Comparison of ENCODE assay signal across 11 mouse cellular contexts in genomic region chr6:126534531-126535207, GRCm38 (mm10). TPM values are rescaled to one million over a fixed set of nuclear protein-coding genes. Genes with fewer than 3 reads are reported as not detected.
DNase-seq lines count a peak whose midpoint lies in the region; ATAC-seq and TF ChIP-seq lines count a peak whose summit lies in the region.
"Had no signal": no experiment of that assay in that cellular context is flagged by ENCODE, and none has a peak within 500 bp of the region (broad histone marks: within the 10 kb centered on the region; RNA-seq: fewer than 3 reads in every experiment).

No protein-coding gene starts in this region.

- no peak overlapping the region for H3K9ac ChIP-seq in liver, adult 2 months (ENCODE audit: low read depth, low read length)
- H3K9ac ChIP-seq in forebrain, embryonic 14.5 days (ENCODE audit: low read length), result no peak overlapping the region
- peak overlapping the region; percentile 50 for H3K9ac ChIP-seq in limb, embryonic 11.5 days (ENCODE audit: low read length)
- peak overlapping the region; percentile 45 for H3K9ac ChIP-seq in stomach, embryonic 14.5 days (replicated peaks; ENCODE audit: low read depth, low read length)

- H3K4me1 ChIP-seq in liver, adult 2 months (ENCODE audit: control insufficient read depth, insufficient read depth, low read length), result no peaks in the 10 kb centered on the region
- no peaks in the 10 kb centered on the region for H3K4me1 ChIP-seq in forebrain, embryonic 14.5 days (ENCODE audit: control insufficient read depth, insufficient read depth, low read length)
- peaks cover 15% of the 10 kb centered on the region for H3K4me1 ChIP-seq in limb, embryonic 11.5 days (ENCODE audit: control insufficient read depth, insufficient read depth, low read length)
- peaks cover 12% of the 10 kb centered on the region for H3K4me1 ChIP-seq in stomach, embryonic 14.5 days (ENCODE audit: control insufficient read depth, insufficient read depth, low read length)

- peak overlapping the region; percentile 1; the same call in 1 of the 2 replicates for H3K4me3 ChIP-seq in liver, adult 2 months (ENCODE audit: insufficient read depth, low read depth, low read length)
- H3K4me3 ChIP-seq in forebrain, embryonic 14.5 days (ENCODE audit: low read depth, low read length), result 0 out of 2 replicates have a peak overlapping the region, but pooled peaks have one; percentile 8
- H3K4me3 ChIP-seq in limb, embryonic 11.5 days (ENCODE audit: low read depth, low read length), result peak overlapping the region; percentile 26
- H3K4me3 ChIP-seq in stomach, embryonic 14.5 days (ENCODE audit: low read depth, low read length), result peak overlapping the region; percentile 15
- H3K4me3 ChIP-seq: myocyte had no signal

- TF ChIP-seq POLR2A in liver, adult 2 months (IDR thresholded peaks at IDR 0.05; ENCODE audit: extremely low read depth, insufficient read depth, low read length), result no peak

- ATAC-seq in forebrain, embryonic 14.5 days, result peak; percentile 32; the same call in 1 of the 2 replicates
- no peak for ATAC-seq in limb, embryonic 11.5 days (ENCODE audit: insufficient number of reproducible peaks, low FRiP score, low TSS enrichment, low read depth)
- peak; percentile 7; the same call in 1 of the 2 replicates for ATAC-seq in stomach, embryonic 14.5 days (ENCODE audit: insufficient number of reproducible peaks, insufficient read depth, low FRiP score, low read depth)
- ATAC-seq: inflammation-experienced regulatory T-cells, adult 6 months had no signal

- WGBS in liver, adult 2 months, result 13% methylated on average over 31 of the region's 31 CpGs
- whole genome bisulfite sequencing in forebrain, embryonic 14.5 days, result 13% methylated on average over 31 of the region's 31 CpGs
- WGBS in limb, embryonic 11.5 days, result 14% methylated on average over 31 of the region's 31 CpGs
- 15% methylated on average over 31 of the region's 31 CpGs for WGBS in stomach, embryonic 14.5 days

- peak overlapping the region; percentile 43 for H3K4me2 ChIP-seq in forebrain, embryonic 14.5 days (ENCODE audit: low read length)
- H3K4me2 ChIP-seq in limb, embryonic 11.5 days (ENCODE audit: low read depth, severe bottlenecking), result peak overlapping the region; percentile 65
- H3K4me2 ChIP-seq in stomach, embryonic 14.5 days (replicated peaks; ENCODE audit: low read depth, low read length), result peak overlapping the region; percentile 63

- H3K79me2 ChIP-seq in liver, adult 2 months (ENCODE audit: control insufficient read depth, insufficient read depth, low read length), result no peaks in the 10 kb centered on the region

- H3K27me3 ChIP-seq in liver, adult 2 months (ENCODE audit: control insufficient read depth, insufficient read depth, low read length), result no peaks in the 10 kb centered on the region; the same call in 1 of the 2 replicates
- H3K27me3 ChIP-seq in forebrain, embryonic 14.5 days (replicated peaks; ENCODE audit: control insufficient read depth, insufficient read depth, low read length), result peaks cover 16% of the 10 kb centered on the region
- H3K27me3 ChIP-seq in limb, embryonic 11.5 days (ENCODE audit: control insufficient read depth, insufficient read depth, low read length), result peaks cover 13% of the 10 kb centered on the region
- no peaks in the 10 kb centered on the region for H3K27me3 ChIP-seq in stomach, embryonic 14.5 days (ENCODE audit: control insufficient read depth, insufficient read depth, low read length)

- no peak overlapping the region for H3K27ac ChIP-seq in liver, adult 2 months (replicated peaks; ENCODE audit: insufficient read depth, low read depth, low read length)
- 0 out of 2 replicates have a peak overlapping the region, but pooled peaks have one; percentile 24 for H3K27ac ChIP-seq in forebrain, embryonic 14.5 days (ENCODE audit: low read depth, low read length)
- H3K27ac ChIP-seq in limb, embryonic 11.5 days (replicated peaks; ENCODE audit: low read depth, low read length), result 0 out of 2 replicates have a peak overlapping the region, but pooled peaks have one; percentile 33
- peak overlapping the region; percentile 89 for H3K27ac ChIP-seq in stomach, embryonic 14.5 days (ENCODE audit: low read length)

- no peaks in the 10 kb centered on the region for H3K9me3 ChIP-seq in forebrain, embryonic 14.5 days (replicated peaks; ENCODE audit: control insufficient read depth, low read length)
- H3K9me3 ChIP-seq in limb, embryonic 11.5 days (ENCODE audit: control insufficient read depth, low read length), result no peaks in the 10 kb centered on the region
- no peaks in the 10 kb centered on the region for H3K9me3 ChIP-seq in stomach, embryonic 14.5 days (ENCODE audit: control insufficient read depth, low read depth, low read length)

- H3K36me3 ChIP-seq in liver, adult 2 months (ENCODE audit: control insufficient read depth, insufficient read depth, low read length), result no peaks in the 10 kb centered on the region
- H3K36me3 ChIP-seq in forebrain, embryonic 14.5 days (ENCODE audit: control insufficient read depth, insufficient read depth, low read length), result no peaks in the 10 kb centered on the region
- H3K36me3 ChIP-seq in limb, embryonic 11.5 days (ENCODE audit: control insufficient read depth, insufficient read depth, low read length), result no peaks in the 10 kb centered on the region
- H3K36me3 ChIP-seq in stomach, embryonic 14.5 days (ENCODE audit: control insufficient read depth, insufficient read depth, low read length), result no peaks in the 10 kb centered on the region

- no peak for TF ChIP-seq CTCF in liver, adult 2 months (IDR thresholded peaks at IDR 0.05; ENCODE audit: low read depth, low read length)

- DNase-seq in liver, adult 2 months (ENCODE audit: extremely low read depth, low read depth, low spot score), result no peak
- DNase-seq in liver, result no peak
- DNase-seq in forebrain, embryonic 14.5 days (ENCODE audit: low spot score), result no peak
- peak; percentile 28 for DNase-seq in limb, embryonic 11.5 days (ENCODE audit: low spot score)
- no peak for DNase-seq in testis, postnatal 14 days (ENCODE audit: low spot score)
- no peak for DNase-seq in urinary bladder, postnatal 14 days (ENCODE audit: low spot score)
- DNase-seq in adrenal gland, adult (ENCODE audit: inconsistent age in 2 of 2, low spot score in 1 of 2), result no peak
- DNase-seq: cerebellum, postnatal 25 days had no signal

RNA-seq across cellular contexts. Expression of gene Kcna5, which starts 0.5 kb away (rescaled TPM):
- under 0.01 TPM in 1 of 2 replicates, not detected in the other for total RNA-seq in liver, adult 2 months (2014; rRNA removed)
- not detected in 2 replicates for polyA plus RNA-seq in liver, adult 2 months (2012; rRNA removed)
- 1.4 and 1.6 TPM in 2 replicates for polyA plus RNA-seq in forebrain, embryonic 14.5 days (2014; fragmentation: Nextera tagmentation; extraction: Ambion mirVana)
- 1.6 and 1.7 TPM in 2 replicates for polyA plus RNA-seq in limb, embryonic 11.5 days (2014; fragmentation: Nextera tagmentation; extraction: Ambion mirVana)
- polyA plus RNA-seq in stomach, embryonic 14.5 days (2014; fragmentation: Nextera tagmentation; extraction: Ambion mirVana), result 12.0 and 12.2 TPM in 2 replicates
- polyA plus RNA-seq: inflammation-experienced regulatory T-cells, adult 6 months; myocyte had no signal

Comparison
In these comparisons a context has a peak if more than half of its experiments do, and no peak if none do; other contexts are left out.
1. H3K9ac ChIP-seq: peak in limb, embryonic 11.5 days (single experiment) and stomach, embryonic 14.5 days (single experiment); none in liver, adult 2 months (single experiment) and forebrain, embryonic 14.5 days (single experiment).
2. Peak in every context shown above with its lines, with median percentiles within 50 percentile points of each other: H3K4me3 ChIP-seq and H3K4me2 ChIP-seq.